Mouse (Mus musculus): Measurements from ENCODE around the gene S1pr5. TPM values are rescaled to one million over a fixed set of nuclear protein-coding genes. Genes with fewer than 3 reads are reported as not detected.
A peak's percentile ranks its signal among the peaks of the same experiment; 100 is the strongest.

The S1pr5 gene
- total and polyA plus RNA-seq, 3 experiments, result 0.04 to 0.08 TPM; not detected in 1

- TF ChIP-seq ELF1 (IDR thresholded peaks at IDR 0.05; ENCODE audit: low read depth, low read length) (no peak), ETS1 (IDR thresholded peaks at IDR 0.05; ENCODE audit: low read depth, low read length) (no peak), USF2 (IDR thresholded peaks at IDR 0.05; ENCODE audit: borderline replicate concordance in 1 of 2, insufficient read depth in 1 of 2, low read depth in 1 of 2, low read length in 2 of 2) (peak in 1 of 2 experiments; percentile 78; a peak in 2 of 4 replicates), RAD21 (IDR thresholded peaks at IDR 0.05; ENCODE audit: low read depth, low read length) (no peak), CHD1 (IDR thresholded peaks at IDR 0.05; ENCODE audit: low read depth, low read length) (no peak), MEF2A (IDR thresholded peaks at IDR 0.05; ENCODE audit: extremely low read depth, insufficient replicate concordance, low read depth, low read length, poor library complexity, severe bottlenecking) (no peak), HCFC1 (IDR thresholded peaks at IDR 0.05; ENCODE audit: low read depth, low read length) (no peak), MXI1 (IDR thresholded peaks at IDR 0.05; ENCODE audit: low read depth, low read length) (no peak), TAL1 (IDR thresholded peaks at IDR 0.05; ENCODE audit: low read length) (peak; percentile 77), RCOR1 (IDR thresholded peaks at IDR 0.05; ENCODE audit: low read depth, low read length) (no peak), NRF1 (IDR thresholded peaks at IDR 0.05; ENCODE audit: insufficient read depth, low read depth, low read length, poor library complexity, severe bottlenecking) (no peak), UBTF (IDR thresholded peaks at IDR 0.05; ENCODE audit: borderline replicate concordance, insufficient read depth, low read depth, low read length) (peak; percentile 96; the same call in 1 of the 2 replicates), ZMIZ1 (IDR thresholded peaks at IDR 0.05; ENCODE audit: low read depth, low read length) (no peak), CHD2 (IDR thresholded peaks at IDR 0.05; ENCODE audit: low read length) (no peak), MYB (IDR thresholded peaks at IDR 0.05; ENCODE audit: low read depth, low read length) (no peak), JUND (IDR thresholded peaks at IDR 0.05; ENCODE audit: low read depth, low read length) (no peak), MYC (IDR thresholded peaks at IDR 0.05; ENCODE audit: low read depth, low read length) (no peak), SMC3 (IDR thresholded peaks at IDR 0.05; ENCODE audit: low read depth, low read length) (no peak), CTCF (IDR thresholded peaks at IDR 0.05 in 2 of 3, conservative IDR thresholded peaks at IDR 0.05 in 1 of 3; ENCODE audit: control insufficient read depth in 1 of 3, insufficient read depth in 1 of 3, low read depth in 2 of 3, low read length in 3 of 3, poor library complexity in 1 of 3, severe bottlenecking in 1 of 3) (peak in 2 of 3 experiments; percentile 100; a peak in 4 of 6 replicates), GATA1 (IDR thresholded peaks at IDR 0.05; ENCODE audit: low read depth, low read length) (peak; percentile 96), KAT2A (conservative IDR thresholded peaks at IDR 0.05; ENCODE audit: low read depth, low read length) (no peak)
Observed at GRCm38 (mm10) chr9:21220490-21221382, 27.5 kb downstream of the S1pr5 start (continued).

- Histone ChIP-seq H3K27me3 (ENCODE audit: control insufficient read depth in 1 of 2, insufficient read depth in 2 of 2, low read length in 2 of 2) (no peaks in the 10 kb centered on the region), H3K9me3 (replicated peaks; ENCODE audit: insufficient read depth, low read length) (no peaks in the 10 kb centered on the region), H3K79me2 (ENCODE audit: control insufficient read depth, insufficient read depth, low read length, poor library complexity) (no peaks in the 10 kb centered on the region), H3K36me3 (ENCODE audit: control insufficient read depth in 1 of 2, insufficient read depth in 2 of 2, low read length in 2 of 2) (peaks cover 0 to 17% of the 10 kb centered on the region in 2 experiments; a peak in 2 of 4 replicates), H3K9ac (ENCODE audit: control insufficient read depth, low read depth, low read length, poor library complexity, severe bottlenecking) (no peak overlapping the region), H3K4me1 (ENCODE audit: control insufficient read depth in 1 of 2, insufficient read depth in 2 of 2, low read length in 2 of 2) (peaks cover 2 to 13% of the 10 kb centered on the region in 2 experiments; a peak in 3 of 4 replicates), H3K4me3 (ENCODE audit: control insufficient read depth in 1 of 2, insufficient read depth in 1 of 2, low read depth in 2 of 2, low read length in 2 of 2) (no peak overlapping the region), H3K27ac (ENCODE audit: control insufficient read depth, low read depth, low read length) (no peak overlapping the region)
- TF ChIP-seq CTCF (IDR thresholded peaks at IDR 0.05 in 2 of 3, conservative IDR thresholded peaks at IDR 0.05 in 1 of 3; ENCODE audit: control insufficient read depth in 1 of 3, insufficient read depth in 1 of 3, low read depth in 2 of 3, low read length in 3 of 3, poor library complexity in 1 of 3, severe bottlenecking in 1 of 3) (peak in 1 of 3 experiments; percentile 57; a peak in 3 of 6 replicates), USF1 (IDR thresholded peaks at IDR 0.05; ENCODE audit: low read depth, low read length) (no peak)
- DNase-seq (ENCODE audit: low read depth, low spot score), result peak; percentile 90
Observed at GRCm38 (mm10) chr9:21219820-21220219, 28.4 kb downstream of the S1pr5 start.

All from MEL (cell line).